Mouse (Mus musculus) lung, adult 18-20 months (tissue): ENCODE results near the gene Mllt11.

ENCODE experiments used
- DNase-seq, 2 experiments: peaks; one replicate each; pipeline ENCODE4 v3.0.0; 2022; ENCODE audit warnings: mixed read lengths in 2 of 2

Gene Mllt11

GRCm38 (mm10) chr3:95171105-95171504 is 60.9 kb downstream of the Mllt11 start:
- no peak for DNase-seq

DNA sequence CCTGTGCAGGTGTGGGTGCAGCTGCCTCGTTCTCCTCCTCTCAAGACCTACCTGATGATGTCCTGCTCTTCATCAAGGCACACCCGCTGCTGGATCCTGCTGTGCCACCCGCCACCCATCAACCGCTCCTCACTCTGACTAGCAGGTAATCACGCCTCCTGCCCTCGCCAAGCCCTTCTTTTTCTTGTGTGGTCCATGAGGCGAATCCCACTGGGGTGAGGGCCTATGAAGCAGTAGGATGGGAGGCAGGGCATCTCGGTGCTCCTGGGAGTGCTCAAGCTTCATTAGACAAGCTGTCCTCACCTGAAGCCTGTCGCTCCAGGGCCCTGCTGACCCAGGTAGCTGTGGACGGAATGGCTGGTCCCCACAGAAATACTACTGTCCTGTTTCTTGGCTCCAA is 62.0 kb downstream of the Mllt11 start:
- DNase-seq = no peak
